Mouse (Mus musculus): Measurements from ENCODE around the gene Hoxa7.

The Hoxa7 gene

GRCm38 (mm10) chr6:52196811-52197210, 24.8 kb downstream of the Hoxa7 start:
- DNase-seq (ENCODE audit: low read depth) = no peak

- no peak for DNase-seq (ENCODE audit: low read depth)
These were observed 27.0 kb downstream of the Hoxa7 start for GRCm38 (mm10) chr6:52194690-52195089.

- DNase-seq (ENCODE audit: low read depth) = peak; percentile 86
These were observed 29.6 kb downstream of the Hoxa7 start for GRCm38 (mm10) chr6:52191860-52192550.

- DNase-seq (ENCODE audit: low read depth) = peak; percentile 27
These were observed 30.5 kb downstream of the Hoxa7 start, which contains the start of gene Hoxa4 for GRCm38 (mm10) chr6:52190906-52191810. Hoxa4 (minus strand) TSS chr6:52191753.

- no peak for DNase-seq (ENCODE audit: low read depth)
These were observed 31.2 kb downstream of the Hoxa7 start for GRCm38 (mm10) chr6:52190410-52190809.

- DNase-seq (ENCODE audit: low read depth) = peak; percentile 19
These were observed 31.7 kb downstream of the Hoxa7 start for GRCm38 (mm10) chr6:52189909-52190308.

GRCm38 (mm10) chr6:52189172-52189591, 32.5 kb downstream of the Hoxa7 start:
- DNase-seq (ENCODE audit: low read depth) = no peak

GRCm38 (mm10) chr6:52186500-52186899, 35.2 kb downstream of the Hoxa7 start:
- DNase-seq (ENCODE audit: low read depth) = no peak

GRCm38 (mm10) chr6:52185834-52186233, 35.8 kb downstream of the Hoxa7 start:
- no peak for DNase-seq (ENCODE audit: low read depth)

- DNase-seq (ENCODE audit: low read depth) = no peak
These were observed 36.4 kb downstream of the Hoxa7 start for GRCm38 (mm10) chr6:52185222-52185621.

GRCm38 (mm10) chr6:52184668-52185067, 37.0 kb downstream of the Hoxa7 start:
- no peak for DNase-seq (ENCODE audit: low read depth)

GRCm38 (mm10) chr6:52183311-52184080, 38.2 kb downstream of the Hoxa7 start:
- no peak for DNase-seq (ENCODE audit: low read depth)

- DNase-seq (ENCODE audit: low read depth) = no peak
These were observed 38.9 kb downstream of the Hoxa7 start for GRCm38 (mm10) chr6:52182793-52183192.

GRCm38 (mm10) chr6:52182030-52182429, 39.6 kb downstream of the Hoxa7 start:
- DNase-seq (ENCODE audit: low read depth) = no peak

GRCm38 (mm10) chr6:52180726-52181125, 40.9 kb downstream of the Hoxa7 start:
- no peak for DNase-seq (ENCODE audit: low read depth)

GRCm38 (mm10) chr6:52180213-52180710, 41.4 kb downstream of the Hoxa7 start:
- no peak for DNase-seq (ENCODE audit: low read depth)

GRCm38 (mm10) chr6:52179690-52180089, 42.0 kb downstream of the Hoxa7 start:
- DNase-seq (ENCODE audit: low read depth) = no peak

GRCm38 (mm10) chr6:52178918-52179665, 42.6 kb downstream of the Hoxa7 start:
- no peak for DNase-seq (ENCODE audit: low read depth)

- no peak for DNase-seq (ENCODE audit: low read depth)
These were observed 43.8 kb downstream of the Hoxa7 start for GRCm38 (mm10) chr6:52177806-52178205.

GRCm38 (mm10) chr6:52177061-52177735, 44.5 kb downstream of the Hoxa7 start, which contains the start of gene 5730596B20Rik:
5730596B20Rik (plus strand) TSS chr6:52177498.
- no peak for DNase-seq (ENCODE audit: low read depth)

GRCm38 (mm10) chr6:52176391-52176790, 45.3 kb downstream of the Hoxa7 start:
- DNase-seq (ENCODE audit: low read depth) = no peak
